Mouse (Mus musculus) liver, embryonic 15.5 days (tissue): ENCODE data around the gene Prss36. TPM values are rescaled to one million over a fixed set of nuclear protein-coding genes. Genes with fewer than 3 reads are reported as not detected.

Experiments used
- ATAC-seq: fragments of 200-750 bp; cut with Nextera tagmentation; 2 replicates; pipeline ENCODE4 v1.8.0; 2017; ENCODE audit warnings: moderate number of reproducible peaks, mild to moderate bottlenecking, moderate library complexity; ENCODE audit not compliant: insufficient read depth
- H3K27ac ChIP-seq: fragments of 300-500 bp; sonication (generic); replicated peaks from 2 replicates; pipeline ENCODE4 v1.5.1; 2015; ENCODE audit warnings: mild to moderate bottlenecking, inconsistent platforms
- H3K27me3 ChIP-seq: fragments of 300-500 bp; sonication (generic); 2 replicates; pipeline ENCODE4 v1.6.1; 2015; ENCODE audit warnings: mild to moderate bottlenecking, inconsistent platforms
- H3K36me3 ChIP-seq: fragments of 300-500 bp; sonication (generic); replicated peaks from 2 replicates; pipeline ENCODE4 v1.6.1; 2015; ENCODE audit warnings: moderate library complexity, mild to moderate bottlenecking, inconsistent platforms
- H3K4me1 ChIP-seq: fragments of 300-500 bp; sonication (generic); replicated peaks from 2 replicates; pipeline ENCODE4 v1.6.1; 2015; ENCODE audit warnings: inconsistent platforms
- H3K4me2 ChIP-seq: fragments of 300-500 bp; sonication (generic); 2 replicates; pipeline ENCODE4 v1.6.1; 2015; ENCODE audit warnings: moderate library complexity, mild to moderate bottlenecking, inconsistent platforms
- H3K4me3 ChIP-seq: fragments of 300-500 bp; sonication (generic); replicated peaks from 2 replicates; pipeline ENCODE4 v1.5.1; 2015; ENCODE audit warnings: mild to moderate bottlenecking, inconsistent platforms
- H3K9ac ChIP-seq: fragments of 300-500 bp; sonication (generic); 2 replicates; pipeline ENCODE4 v1.6.1; 2015; ENCODE audit warnings: moderate library complexity, mild to moderate bottlenecking, inconsistent platforms
- H3K9me3 ChIP-seq: fragments of 300-500 bp; sonication (generic); replicated peaks from 2 replicates; pipeline ENCODE4 v1.6.1; 2016; ENCODE audit warnings: inconsistent platforms
- WGBS: fragments of 180-500 bp; shearing (Covaris S2); methylation state at CpG from one replicate; pipeline ENCODE4 v1.1.7; 2015; ENCODE audit warnings: mixed read lengths; ENCODE audit not compliant: insufficient replicate concordance; 5-methylcytosine and 5-hydroxymethylcytosine counted together
- polyA plus RNA-seq: library from polyadenylated mRNA; unstranded; fragments of >200 nt; fragmentation: Nextera tagmentation; extraction: Ambion mirVana; gene quantifications from 2 replicates; pipeline ENCODE4 v1.2.1, GENCODE M21; 2015

Gene Prss36
- polyA plus RNA-seq, 1 experiment from 2014 or later = 2.7 TPM

DNA sequence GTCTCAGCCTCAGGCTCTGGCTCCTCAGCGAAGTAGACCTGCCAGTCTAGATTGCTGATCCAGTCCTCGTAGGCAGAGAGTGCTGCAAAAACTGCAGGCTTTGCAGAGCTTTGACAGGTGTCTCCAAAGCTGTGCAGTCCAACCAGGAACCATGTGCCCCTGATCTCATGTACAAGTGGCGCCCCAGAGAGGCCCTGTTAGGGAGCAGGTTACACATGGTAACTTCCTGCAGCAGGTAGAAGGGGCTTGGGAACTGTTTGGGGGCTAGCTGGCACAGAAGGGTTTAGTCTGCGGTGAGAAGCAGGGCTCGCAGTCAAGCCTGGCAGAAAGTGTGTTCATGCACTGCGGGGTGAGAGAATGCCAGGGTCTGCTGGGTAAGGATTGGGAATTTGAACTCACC is 60.0 kb downstream of the Prss36 start:
- Histone ChIP-seq H3K36me3 (peaks cover 88% of the 10 kb centered on the region), H3K4me3 (no peak overlapping the region), H3K4me1 (peaks cover 14% of the 10 kb centered on the region; the same call in 1 of the 2 replicates), H3K4me2 (no peak overlapping the region), H3K27ac (no peak overlapping the region), H3K27me3 (no peaks in the 10 kb centered on the region), H3K9ac (no peak overlapping the region), H3K9me3 (0 out of 2 replicates have a peak, but pooled peaks cover 6% of the 10 kb centered on the region)
- ATAC-seq = no peak
- 81% methylated on average over 6 of the region's 6 CpGs for WGBS

DNA sequence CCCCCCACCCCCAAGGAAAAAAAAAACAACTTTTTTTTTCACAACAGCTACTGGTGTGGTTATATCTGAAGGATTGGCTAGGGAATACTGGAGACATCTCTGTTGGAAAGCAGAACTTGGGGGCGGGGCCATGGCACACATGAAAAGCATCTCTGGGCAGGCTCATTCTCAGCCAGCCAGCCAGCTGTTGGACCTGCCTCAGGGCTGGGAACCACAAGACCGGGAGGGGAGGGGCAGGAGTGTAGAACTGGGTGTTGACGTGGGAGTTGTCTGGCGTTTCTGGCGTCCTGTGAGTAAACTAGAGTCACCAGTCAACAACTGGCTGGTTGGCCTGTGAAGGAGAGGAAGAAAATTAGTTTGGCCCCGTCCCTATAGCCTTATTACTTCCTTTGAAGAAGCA is 60.6 kb downstream of the Prss36 start:
- WGBS = 40% methylated on average over 6 of the region's 6 CpGs
- H3K4me2 ChIP-seq = no peak overlapping the region
- peaks cover 94% of the 10 kb centered on the region for H3K36me3 ChIP-seq
- no peaks in the 10 kb centered on the region for H3K27me3 ChIP-seq
- no peak overlapping the region for H3K4me3 ChIP-seq
- peaks cover 14% of the 10 kb centered on the region; the same call in 1 of the 2 replicates for H3K4me1 ChIP-seq
- peaks cover 10% of the 10 kb centered on the region; the same call in 1 of the 2 replicates for H3K9me3 ChIP-seq
- ATAC-seq = no peak
- no peak overlapping the region for H3K27ac ChIP-seq
- no peak overlapping the region for H3K9ac ChIP-seq

Other genes with a start within 250 kb of the Prss36 start
- gene Bcl7c, start 237.8 kb downstream of the Prss36 start, polyA plus RNA-seq = 22.9 and 23.7 TPM in 2 replicates
- gene Ctf1, start 234.0 kb downstream of the Prss36 start, polyA plus RNA-seq = 2.7 and 2.8 TPM in 2 replicates
- gene Ctf2, start 214.6 kb downstream of the Prss36 start, polyA plus RNA-seq = 0.06 and 0.10 TPM in 2 replicates
- gene Fbxl19, start 202.2 kb downstream of the Prss36 start, polyA plus RNA-seq = 2.8 and 2.9 TPM in 2 replicates
- 11.0 and 13.1 TPM in 2 replicates for gene Orai3, start 176.9 kb downstream of the Prss36 start, polyA plus RNA-seq
- gene Setd1a, start 170.1 kb downstream of the Prss36 start, polyA plus RNA-seq = 9.2 and 9.3 TPM in 2 replicates
- not detected in 2 replicates for gene Gm49388, start 161.1 kb downstream of the Prss36 start, polyA plus RNA-seq
- gene Hsd3b7, start 146.1 kb downstream of the Prss36 start, polyA plus RNA-seq = 55.9 and 75.3 TPM in 2 replicates
- 14.6 and 14.9 TPM in 2 replicates for gene Stx4a, start 122.4 kb downstream of the Prss36 start, polyA plus RNA-seq
- 0.43 and 0.44 TPM in 2 replicates for gene Stx1b, start 122.2 kb downstream of the Prss36 start, polyA plus RNA-seq
- 3.8 and 5.0 TPM in 2 replicates for gene Zfp646, start 70.5 kb downstream of the Prss36 start, polyA plus RNA-seq
- gene Zfp668, start 69.9 kb downstream of the Prss36 start, polyA plus RNA-seq = 5.7 and 6.8 TPM in 2 replicates
- gene Prss53, start 55.8 kb downstream of the Prss36 start, polyA plus RNA-seq = 0.21 and 0.46 TPM in 2 replicates
- gene Gm21974, start 51.3 kb downstream of the Prss36 start, polyA plus RNA-seq = not detected in 2 replicates
- gene Vkorc1, start 51.1 kb downstream of the Prss36 start, polyA plus RNA-seq = 122 and 141 TPM in 2 replicates
- 51.5 and 59.2 TPM in 2 replicates for gene Bckdk, start 42.6 kb downstream of the Prss36 start, polyA plus RNA-seq
- 15.0 TPM in 2 replicates for gene Kat8, start 34.2 kb downstream of the Prss36 start, polyA plus RNA-seq
- 13.9 and 17.4 TPM in 2 replicates for gene Prss8, start 16.6 kb downstream of the Prss36 start, polyA plus RNA-seq
- gene Fus, start 20.7 kb upstream of the Prss36 start, polyA plus RNA-seq = 120 and 123 TPM in 2 replicates
- 24.9 and 29.1 TPM in 2 replicates for gene Pycard, start 47.1 kb upstream of the Prss36 start, polyA plus RNA-seq
- gene Trim72, start 57.2 kb upstream of the Prss36 start, polyA plus RNA-seq = 0.25 and 0.38 TPM in 2 replicates
- gene Itgam, start 115.9 kb upstream of the Prss36 start, polyA plus RNA-seq = 6.0 TPM in 2 replicates
- gene Gm49368, start 116.0 kb upstream of the Prss36 start, polyA plus RNA-seq = 0.20 TPM in 1 of 2 replicates, not detected in the other
- 0.13 and 0.21 TPM in 2 replicates for gene Itgax, start 182.8 kb upstream of the Prss36 start, polyA plus RNA-seq
- gene Itgad, start 207.7 kb upstream of the Prss36 start, polyA plus RNA-seq = 0.02 and 0.10 TPM in 2 replicates